Mouse (Mus musculus) embryonic facial prominence, embryonic 15.5 days (tissue): ENCODE results near the gene Gal3st4. TPM values are rescaled to one million over a fixed set of nuclear protein-coding genes. Genes with fewer than 3 reads are reported as not detected.

ENCODE experiments used
- ATAC-seq: fragments of 200-750 bp; cut with Nextera tagmentation; 2 replicates; pipeline ENCODE4 v1.8.0; 2017; ENCODE audit warnings: low read depth, moderate TSS enrichment; ENCODE audit not compliant: insufficient number of reproducible peaks, low FRiP score, low TSS enrichment
- H3K27ac ChIP-seq: fragments of 300-500 bp; sonication (generic); replicated peaks from 2 replicates; pipeline ENCODE4 v1.5.1; 2015; ENCODE audit warnings: mild to moderate bottlenecking, inconsistent platforms
- H3K27me3 ChIP-seq: fragments of 300-500 bp; sonication (generic); 2 replicates; pipeline ENCODE4 v1.6.1; 2015; ENCODE audit warnings: inconsistent platforms
- H3K36me3 ChIP-seq: fragments of 300-500 bp; sonication (generic); 2 replicates; pipeline ENCODE4 v1.6.1; 2015; ENCODE audit warnings: mild to moderate bottlenecking, inconsistent platforms
- H3K4me1 ChIP-seq: fragments of 300-500 bp; sonication (generic); 2 replicates; pipeline ENCODE4 v1.6.1; 2015; ENCODE audit warnings: inconsistent platforms
- H3K4me2 ChIP-seq: fragments of 300-500 bp; sonication (generic); replicated peaks from 2 replicates; pipeline ENCODE4 v1.6.1; 2015; ENCODE audit warnings: mild to moderate bottlenecking, inconsistent platforms
- H3K4me3 ChIP-seq: fragments of 300-500 bp; sonication (generic); replicated peaks from 2 replicates; pipeline ENCODE4 v1.5.1; 2015; ENCODE audit warnings: mild to moderate bottlenecking, inconsistent platforms
- H3K9ac ChIP-seq: fragments of 300-500 bp; sonication (generic); 2 replicates; pipeline ENCODE4 v1.6.1; 2015; ENCODE audit warnings: inconsistent platforms
- H3K9me3 ChIP-seq: fragments of 300-500 bp; sonication (generic); replicated peaks from 2 replicates; pipeline ENCODE4 v1.6.1; 2016; ENCODE audit warnings: inconsistent platforms
- WGBS: fragments of 180-500 bp; shearing (Covaris S2); methylation state at CpG from one replicate; pipeline ENCODE4 v1.1.7; 2015; 5-methylcytosine and 5-hydroxymethylcytosine counted together
- polyA plus RNA-seq: library from polyadenylated mRNA; unstranded; fragments of >200 nt; fragmentation: Nextera tagmentation; extraction: Ambion mirVana; gene quantifications from 2 replicates; pipeline ENCODE4 v1.2.1, GENCODE M21; 2015

Gene Gal3st4
- polyA plus RNA-seq: 2.9 and 3.1 TPM in 2 replicates

DNA sequence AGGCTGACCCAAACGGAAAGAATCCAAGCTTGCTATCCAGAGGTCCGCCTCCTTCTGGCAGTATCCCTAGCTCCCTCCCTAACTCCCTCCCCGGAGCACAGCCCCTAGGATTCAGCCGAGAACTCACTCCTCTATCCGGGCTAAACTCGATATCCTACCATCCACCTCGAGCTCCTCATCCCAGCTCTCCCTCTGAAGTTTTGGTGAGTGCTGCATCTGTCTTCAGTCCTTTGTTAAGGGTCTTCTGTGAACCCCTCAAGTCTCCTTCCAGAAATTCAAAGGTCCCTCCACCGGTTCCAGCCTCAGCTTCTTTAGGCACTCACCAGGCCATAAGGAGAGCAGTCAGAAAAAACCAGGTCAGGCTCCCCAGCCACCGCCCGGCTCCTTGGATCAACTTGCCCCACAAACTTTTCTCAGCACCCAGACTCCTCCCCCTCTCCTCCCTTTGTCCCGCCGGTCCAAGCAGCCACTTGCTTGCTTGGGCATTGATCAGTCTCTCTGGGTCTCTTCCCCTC, at the start of gene Gal3st4:
TSS of gene Gal3st4 (minus strand) at position 432 of the 515 bp plus-strand sequence.
- 2% methylated on average over 12 of the region's 12 CpGs for WGBS
- Histone ChIP-seq H3K4me1 (peaks cover 38% of the 10 kb centered on the region), H3K36me3 (peaks cover 1% of the 10 kb centered on the region; the same call in 1 of the 2 replicates), H3K4me3 (peak within 1 kb of the TSS; percentile 18), H3K9ac (no peak within 1 kb of the TSS), H3K9me3 (no peaks in the 10 kb centered on the region), H3K27me3 (peaks cover 6% of the 10 kb centered on the region; the same call in 1 of the 2 replicates), H3K27ac (peak within 1 kb of the TSS; percentile 8), H3K4me2 (peak within 1 kb of the TSS; percentile 32)
- ATAC-seq: no peak; the same call in 1 of the 2 replicates

GRCm38 (mm10) chr5:138312795-138313194, 40.2 kb upstream of the Gal3st4 start:
- 85% methylated on average over 3 of the region's 3 CpGs for WGBS
- Histone ChIP-seq H3K4me3 (no peak overlapping the region), H3K9ac (no peak overlapping the region), H3K27me3 (no peaks in the 10 kb centered on the region), H3K27ac (no peak overlapping the region), H3K36me3 (no peaks in the 10 kb centered on the region), H3K4me2 (no peak overlapping the region), H3K9me3 (no peaks in the 10 kb centered on the region), H3K4me1 (no peaks in the 10 kb centered on the region)
- ATAC-seq: no peak

- 73% methylated on average over 2 of the region's 2 CpGs for WGBS
- Histone ChIP-seq H3K27me3 (no peaks in the 10 kb centered on the region), H3K36me3 (no peaks in the 10 kb centered on the region), H3K9me3 (no peaks in the 10 kb centered on the region), H3K4me1 (no peaks in the 10 kb centered on the region), H3K27ac (no peak overlapping the region), H3K9ac (no peak overlapping the region), H3K4me3 (no peak overlapping the region), H3K4me2 (no peak overlapping the region)
- no peak for ATAC-seq
Observed at GRCm38 (mm10) chr5:138299613-138300012, 27.0 kb upstream of the Gal3st4 start.

DNA sequence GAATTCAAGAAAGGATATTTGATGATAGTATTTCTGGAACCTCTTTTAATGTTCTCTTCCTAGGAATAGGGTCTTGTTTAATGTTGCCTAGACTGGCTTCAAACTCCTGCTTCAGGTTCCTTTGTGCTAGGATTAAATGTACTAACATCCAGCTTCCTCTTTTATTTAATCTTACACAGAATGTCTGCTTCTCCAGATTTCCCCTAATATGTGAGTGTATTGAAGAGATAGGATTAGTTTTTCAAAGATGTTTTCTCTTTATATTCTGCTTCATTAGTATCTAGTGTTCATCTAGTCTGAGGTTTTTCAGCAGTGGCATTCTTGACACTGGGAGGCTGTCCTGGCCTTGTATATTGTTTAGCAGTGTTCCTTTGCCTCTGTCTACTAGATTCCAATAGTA, 21.5 kb upstream of the Gal3st4 start:
- Histone ChIP-seq H3K9ac (no peak overlapping the region), H3K27me3 (no peaks in the 10 kb centered on the region), H3K27ac (no peak overlapping the region), H3K36me3 (no peaks in the 10 kb centered on the region), H3K4me2 (no peak overlapping the region), H3K4me1 (no peaks in the 10 kb centered on the region), H3K9me3 (no peaks in the 10 kb centered on the region), H3K4me3 (no peak overlapping the region)
- no peak for ATAC-seq

DNA sequence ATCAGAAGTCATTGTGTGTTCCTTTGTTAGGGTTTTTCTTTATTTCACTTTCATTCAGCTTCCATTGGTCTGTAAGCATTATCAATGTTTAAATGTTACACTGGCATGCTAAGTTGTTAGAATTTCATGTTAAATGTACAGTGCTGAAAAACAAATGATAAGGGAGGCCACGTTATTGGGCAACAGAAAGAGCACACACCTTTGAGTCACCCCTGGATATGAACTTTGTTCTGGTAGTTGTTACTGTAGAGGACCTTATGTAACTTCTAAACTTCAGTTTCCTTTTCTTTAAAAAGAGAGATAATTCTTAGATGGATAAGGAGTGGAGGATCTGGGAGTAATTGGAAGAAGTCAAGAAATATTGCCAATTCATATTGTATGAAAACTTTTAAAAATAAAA, 19.0 kb upstream of the Gal3st4 start:
- Histone ChIP-seq H3K27me3 (no peaks in the 10 kb centered on the region), H3K36me3 (no peaks in the 10 kb centered on the region), H3K4me1 (no peaks in the 10 kb centered on the region), H3K9ac (no peak overlapping the region), H3K4me3 (no peak overlapping the region), H3K4me2 (no peak overlapping the region), H3K27ac (no peak overlapping the region), H3K9me3 (no peaks in the 10 kb centered on the region)
- no peak for ATAC-seq
- 86% methylated on average over 1 of the region's 1 CpGs for WGBS

GRCm38 (mm10) chr5:138287861-138288260, 15.2 kb upstream of the Gal3st4 start:
- Histone ChIP-seq H3K4me2 (no peak overlapping the region), H3K27me3 (no peaks in the 10 kb centered on the region), H3K9ac (no peak overlapping the region), H3K27ac (no peak overlapping the region), H3K4me3 (no peak overlapping the region), H3K36me3 (no peaks in the 10 kb centered on the region), H3K9me3 (no peaks in the 10 kb centered on the region), H3K4me1 (no peaks in the 10 kb centered on the region)
- 77% methylated on average over 3 of the region's 3 CpGs for WGBS
- no peak for ATAC-seq

- 58% methylated on average over 1 of the region's 1 CpGs for WGBS
- no peak overlapping the region for H3K27ac ChIP-seq
- no peak for ATAC-seq
- H3K4me3 ChIP-seq: no peak overlapping the region
- H3K4me1 ChIP-seq: peaks cover 11% of the 10 kb centered on the region
- no peaks in the 10 kb centered on the region for H3K9me3 ChIP-seq
- H3K4me2 ChIP-seq: no peak overlapping the region
- no peaks in the 10 kb centered on the region for H3K36me3 ChIP-seq
- 0 out of 2 replicates have a peak, but pooled peaks cover 5% of the 10 kb centered on the region for H3K27me3 ChIP-seq
- no peak overlapping the region for H3K9ac ChIP-seq
Observed at GRCm38 (mm10) chr5:138283540-138283939, 10.9 kb upstream of the Gal3st4 start.

DNA sequence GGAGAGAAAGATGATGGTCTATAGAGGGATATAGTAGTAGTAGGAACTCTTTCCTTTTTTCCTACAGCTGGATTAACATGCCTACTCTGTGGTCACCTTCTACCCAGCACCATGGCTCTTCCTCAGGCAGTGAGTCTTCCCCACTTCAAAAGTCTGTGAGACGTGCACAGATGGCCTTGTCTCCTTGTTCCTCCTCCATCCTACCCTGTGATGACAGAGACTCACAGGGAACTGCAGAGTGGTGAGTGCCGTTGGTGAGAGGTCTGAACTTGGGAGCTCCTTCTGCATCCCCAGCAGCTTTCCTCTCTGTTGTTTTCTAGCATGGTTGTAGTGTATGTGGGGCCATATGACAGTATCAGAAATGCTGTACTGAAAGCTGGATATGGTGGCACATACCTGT, 9.2 kb upstream of the Gal3st4 start:
- Histone ChIP-seq H3K4me3 (no peak overlapping the region), H3K9me3 (no peaks in the 10 kb centered on the region), H3K27me3 (0 out of 2 replicates have a peak, but pooled peaks cover 5% of the 10 kb centered on the region), H3K36me3 (peaks cover 3% of the 10 kb centered on the region; the same call in 1 of the 2 replicates), H3K4me2 (no peak overlapping the region), H3K4me1 (peaks cover 16% of the 10 kb centered on the region), H3K9ac (no peak overlapping the region), H3K27ac (no peak overlapping the region)
- WGBS: 83% methylated on average over 2 of the region's 2 CpGs
- ATAC-seq: no peak

DNA sequence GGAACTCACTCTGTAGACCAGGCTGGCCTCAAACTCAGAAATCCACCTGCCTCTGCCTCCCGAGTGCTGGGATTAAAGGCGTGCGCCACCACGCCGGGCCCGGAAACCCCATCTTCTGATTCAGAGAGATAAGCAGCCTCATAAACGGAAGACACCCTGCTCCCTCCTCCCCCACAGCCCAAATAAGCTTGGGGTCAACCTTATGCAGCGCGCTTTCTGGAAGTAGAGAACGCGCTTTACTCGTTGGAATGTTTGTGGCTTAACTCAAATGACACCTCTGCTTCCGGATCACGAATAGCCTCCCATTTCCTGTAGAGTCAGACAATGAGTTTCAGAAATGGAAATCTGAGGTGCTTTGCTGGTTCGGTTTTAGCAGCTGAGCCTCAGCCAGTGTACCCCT, 8.2 kb upstream of the Gal3st4 start:
- H3K27me3 ChIP-seq: 0 out of 2 replicates have a peak, but pooled peaks cover 5% of the 10 kb centered on the region
- no peak overlapping the region for H3K4me3 ChIP-seq
- no peak overlapping the region for H3K9ac ChIP-seq
- peak overlapping the region; percentile 82; the same call in 1 of the 2 replicates for H3K4me2 ChIP-seq
- peaks cover 24% of the 10 kb centered on the region for H3K4me1 ChIP-seq
- H3K9me3 ChIP-seq: no peaks in the 10 kb centered on the region
- H3K36me3 ChIP-seq: peaks cover 3% of the 10 kb centered on the region; the same call in 1 of the 2 replicates
- ATAC-seq: no peak
- WGBS: 91% methylated on average over 15 of the region's 15 CpGs
- no peak overlapping the region for H3K27ac ChIP-seq

DNA sequence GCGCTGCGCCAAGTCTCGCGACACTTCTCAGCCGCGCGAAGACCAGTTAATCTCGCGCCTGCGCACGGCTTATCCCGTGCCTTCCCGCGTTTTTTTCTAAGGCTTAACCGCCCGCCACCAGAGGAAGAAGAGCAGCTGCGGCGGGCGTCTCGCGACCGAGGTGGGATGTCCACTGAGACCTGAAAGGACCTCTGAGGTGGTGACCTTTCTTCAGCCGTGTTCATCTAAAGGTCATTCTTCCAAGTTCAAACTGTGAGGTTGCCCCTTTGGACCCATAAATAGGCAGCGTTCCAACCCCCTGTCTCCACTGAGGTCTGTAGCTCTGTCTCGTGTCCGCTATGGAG, 7.8 kb upstream of the Gal3st4 start:
- no peak overlapping the region for H3K9ac ChIP-seq
- peaks cover 3% of the 10 kb centered on the region; the same call in 1 of the 2 replicates for H3K36me3 ChIP-seq
- no peaks in the 10 kb centered on the region for H3K9me3 ChIP-seq
- H3K4me3 ChIP-seq: peak overlapping the region; percentile 75
- H3K4me1 ChIP-seq: peaks cover 29% of the 10 kb centered on the region
- 0 out of 2 replicates have a peak, but pooled peaks cover 5% of the 10 kb centered on the region for H3K27me3 ChIP-seq
- ATAC-seq: no peak
- no peak overlapping the region for H3K27ac ChIP-seq
- 24% methylated on average over 26 of the region's 26 CpGs for WGBS
- peak overlapping the region; percentile 82 for H3K4me2 ChIP-seq

DNA sequence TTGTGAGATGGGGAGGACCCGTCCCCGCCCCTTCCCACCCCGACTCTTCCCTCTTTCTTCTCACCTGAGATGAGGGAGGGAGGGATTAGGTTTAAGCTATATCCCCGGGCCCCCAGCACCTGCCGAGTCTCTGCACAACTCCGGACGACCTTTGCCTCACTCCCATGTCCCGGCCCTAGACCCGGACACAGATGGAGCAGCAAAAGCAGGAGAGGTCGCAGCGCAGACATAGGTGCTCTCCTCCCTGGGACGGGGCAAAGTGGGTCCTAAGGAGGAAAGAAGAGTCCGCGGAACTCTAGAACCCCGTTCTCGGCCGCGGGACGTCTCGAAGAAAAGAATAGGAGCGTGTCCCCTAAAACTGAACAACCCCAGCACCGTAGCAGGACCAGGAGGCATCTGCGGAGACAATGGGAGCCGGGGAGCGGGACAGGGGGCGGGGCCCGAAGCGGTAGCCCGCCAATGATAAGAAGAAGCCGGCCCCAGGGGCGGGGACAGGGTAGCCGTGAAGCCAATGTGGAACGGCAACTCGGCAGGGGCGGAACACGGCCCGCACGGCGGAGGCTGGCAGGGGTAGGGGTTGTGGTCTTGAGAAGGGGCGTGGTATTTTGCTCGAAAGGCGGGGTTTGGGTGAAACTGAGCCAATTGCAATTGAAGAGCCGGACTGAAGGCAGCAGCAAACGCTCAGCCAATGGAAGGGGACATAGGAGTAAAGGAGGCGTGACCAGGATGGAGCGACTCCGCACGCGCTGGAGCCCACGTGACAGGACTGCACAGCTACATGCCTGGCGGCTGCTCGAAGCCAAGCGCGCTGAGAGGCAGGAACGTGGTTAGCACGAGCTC, 7.2 kb upstream of the Gal3st4 start, which contains the start of the genes Gm43720, Gpc2 and Stag3:
TSS of gene Gm43720 (minus strand) at position 374 of the 840 bp plus-strand sequence.
TSS of gene Gpc2 (minus strand) at position 421 of the 840 bp plus-strand sequence.
TSS of gene Stag3 (plus strand) at position 656 of the 840 bp plus-strand sequence.
- WGBS: under 1% methylated on average over 56 of the region's 56 CpGs
- Histone ChIP-seq H3K4me2 (peak within 1 kb of the TSS; percentile 82), H3K4me3 (peak within 1 kb of the TSS; percentile 75), H3K9me3 (no peaks in the 10 kb centered on the region), H3K27me3 (0 out of 2 replicates have a peak, but pooled peaks cover 5% of the 10 kb centered on the region), H3K9ac (peak within 1 kb of the TSS; percentile 62), H3K27ac (peak within 1 kb of the TSS; percentile 60; the same call in 1 of the 2 replicates), H3K36me3 (peaks cover 3% of the 10 kb centered on the region; the same call in 1 of the 2 replicates), H3K4me1 (peaks cover 34% of the 10 kb centered on the region)
- ATAC-seq: peak; percentile 99
